18 mouse cellular contexts compared by ENCODE assay signal in the genomic region with DNA sequence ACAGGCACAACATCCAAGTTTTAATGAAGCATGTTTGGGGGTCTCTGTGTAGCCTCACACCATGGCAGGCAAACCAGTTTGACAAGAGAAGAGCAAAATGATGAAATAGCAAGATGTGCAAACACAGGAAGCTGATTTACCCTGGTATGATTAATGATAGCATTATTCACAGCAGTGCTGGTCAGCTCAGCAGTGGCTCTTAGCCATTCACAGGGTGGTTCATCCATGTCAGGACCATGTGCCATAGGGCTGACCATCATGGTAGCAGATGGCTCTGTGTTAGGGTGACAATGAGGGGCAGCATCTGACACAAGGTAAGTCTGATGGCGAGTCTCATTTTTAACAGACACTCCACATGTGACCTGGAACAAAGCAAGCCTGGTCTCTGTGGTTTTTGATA.
"Had no signal": no experiment of that assay in that cellular context is flagged by ENCODE, and none has a peak within 500 bp of the region (broad histone marks: within the 10 kb centered on the region; RNA-seq: fewer than 3 reads in every experiment).

No protein-coding gene starts in this region.

- H3K4me2 ChIP-seq: lung, embryonic 15.5 days; midbrain, embryonic 11.5 days; midbrain, embryonic 13.5 days; neural tube, embryonic 12.5 days; stomach, embryonic 15.5 days had no signal

- H3K27ac ChIP-seq: lung, embryonic 15.5 days; macrophage; midbrain, embryonic 13.5 days; neural tube, embryonic 12.5 days; stomach, embryonic 15.5 days; stomach, postnatal 0 days had no signal

- H3K9ac ChIP-seq: liver, postnatal 0 days; lung, embryonic 15.5 days; midbrain, embryonic 13.5 days; neural tube, embryonic 12.5 days; stomach, embryonic 15.5 days had no signal

- H3K9me3 ChIP-seq: lung, embryonic 15.5 days; megakaryocyte, embryonic 14.5 days; midbrain, embryonic 13.5 days; neural tube, embryonic 12.5 days; stomach, embryonic 15.5 days had no signal

- H3K4me1 ChIP-seq: lung, embryonic 15.5 days; megakaryocyte, embryonic 14.5 days; midbrain, embryonic 13.5 days; neural tube, embryonic 12.5 days; stomach, embryonic 15.5 days had no signal

- H3K36me3 ChIP-seq: lung, embryonic 15.5 days; midbrain, embryonic 13.5 days; neural tube, embryonic 12.5 days; stomach, embryonic 15.5 days had no signal

- H3K4me3 ChIP-seq: lung, embryonic 15.5 days; megakaryocyte, embryonic 14.5 days; midbrain, embryonic 13.5 days; neural tube, embryonic 12.5 days; stomach, embryonic 15.5 days had no signal

- ATAC-seq: liver, postnatal 0 days; lung, postnatal 0 days; midbrain, embryonic 13.5 days; midbrain, embryonic 16.5 days had no signal

- H3K27me3 ChIP-seq: lung, embryonic 15.5 days; megakaryocyte, embryonic 14.5 days; midbrain, embryonic 13.5 days; neural tube, embryonic 12.5 days; stomach, embryonic 15.5 days had no signal

- DNase-seq: liver, postnatal 0 days; lung, adult 2 months; lung, postnatal 14 days; lung, postnatal 36 days; right cerebral cortex, postnatal 14 days; thymus, adult 2 months; thymus, postnatal 25 days; thymus, postnatal 4 days had no signal
